Mouse (Mus musculus) thymus, postnatal 10 days (tissue): ENCODE data around the gene 4921536K21Rik.
"Not testable (repeated sequence)": the region's sequence is repeated elsewhere in the genome, so short reads cannot be mapped to it uniquely, and the experiment has no call there.

ENCODE experiments used
- DNase-seq, 2 experiments: peaks; one replicate each; pipeline ENCODE4 v3.0.0; 2021; ENCODE audit warnings: low spot score in 2 of 2

The 4921536K21Rik gene

GRCm38 (mm10) chr11:3911440-3911839, 16.5 kb upstream of the 4921536K21Rik start:
- not testable (repeated sequence) for DNase-seq

- DNase-seq, result no peak
These were observed 15.8 kb upstream of the 4921536K21Rik start for GRCm38 (mm10) chr11:3910513-3911310.

GRCm38 (mm10) chr11:3909236-3909635, 14.3 kb upstream of the 4921536K21Rik start:
- DNase-seq, result no peak

GRCm38 (mm10) chr11:3905446-3905845, 10.5 kb upstream of the 4921536K21Rik start:
- DNase-seq, result no peak

- DNase-seq, result no peak
These were observed 9.8 kb upstream of the 4921536K21Rik start for GRCm38 (mm10) chr11:3904673-3905072.

GRCm38 (mm10) chr11:3903046-3903445, 8.1 kb upstream of the 4921536K21Rik start:
- no peak for DNase-seq

- DNase-seq, result no peak
These were observed 7.6 kb upstream of the 4921536K21Rik start for GRCm38 (mm10) chr11:3902516-3902915.

GRCm38 (mm10) chr11:3900296-3900695, 5.4 kb upstream of the 4921536K21Rik start:
- no peak for DNase-seq

- DNase-seq, result no peak
These were observed 1.0 kb upstream of the 4921536K21Rik start for GRCm38 (mm10) chr11:3895933-3896332.

- no peak for DNase-seq
These were observed 560 bp upstream of the 4921536K21Rik start for GRCm38 (mm10) chr11:3895458-3895857.

GRCm38 (mm10) chr11:3893970-3894369, 928 bp downstream of the 4921536K21Rik start:
- DNase-seq, result no peak

- DNase-seq, result no peak
These were observed 7.6 kb downstream of the 4921536K21Rik start for GRCm38 (mm10) chr11:3887331-3887730.

GRCm38 (mm10) chr11:3883711-3884110, 11.2 kb downstream of the 4921536K21Rik start:
- no peak for DNase-seq

- DNase-seq, result peak; percentile 37 to 74
These were observed 15.1 kb downstream of the 4921536K21Rik start for GRCm38 (mm10) chr11:3879836-3880235.

GRCm38 (mm10) chr11:3878660-3879059, 16.2 kb downstream of the 4921536K21Rik start:
- DNase-seq, result peak in 1 of 2 experiments; percentile 11

- DNase-seq, result no peak
These were observed 18.5 kb downstream of the 4921536K21Rik start for GRCm38 (mm10) chr11:3876419-3876818.

- DNase-seq, result no peak
These were observed 30.6 kb downstream of the 4921536K21Rik start for GRCm38 (mm10) chr11:3864343-3864742.

GRCm38 (mm10) chr11:3863454-3864112, 31.3 kb downstream of the 4921536K21Rik start, which contains the start of gene Osbp2:
Osbp2 (minus strand) TSS chr11:3863903.
- peak; percentile 38 to 64 for DNase-seq

- no peak for DNase-seq
These were observed 32.0 kb downstream of the 4921536K21Rik start for GRCm38 (mm10) chr11:3862661-3863453.

- no peak for DNase-seq
These were observed 34.5 kb downstream of the 4921536K21Rik start for GRCm38 (mm10) chr11:3860361-3860760.

- DNase-seq, result no peak
These were observed 35.1 kb downstream of the 4921536K21Rik start for GRCm38 (mm10) chr11:3859778-3860177.

- no peak for DNase-seq
These were observed 37.0 kb downstream of the 4921536K21Rik start for GRCm38 (mm10) chr11:3857902-3858301.
